Mouse (Mus musculus) spleen, adult 2 months (tissue): ENCODE measurements around the gene Gopc. TPM values are rescaled to one million over a fixed set of nuclear protein-coding genes. Genes with fewer than 3 reads are reported as not detected.

Experiments
- DNase-seq, 2 experiments: peaks; one replicate each; pipeline versions ENCODE4 v3.0.0 to v3.0.0-alpha.2; 2012 to 2021; ENCODE audit warnings: low spot score in 2 of 2, low read depth in 1 of 2
- H3K27ac ChIP-seq: fragments of 200-500 bp; 2 replicates; pipeline ENCODE4 v1.5.1; 2012; ENCODE audit warnings: low read length, inconsistent platforms; ENCODE audit not compliant: insufficient read depth
- H3K27me3 ChIP-seq: fragments of 200-500 bp; 2 replicates; pipeline ENCODE4 v1.6.1; 2012; ENCODE audit warnings: mild to moderate bottlenecking, moderate library complexity, low read length, inconsistent platforms; ENCODE audit not compliant: control insufficient read depth, insufficient read depth
- H3K36me3 ChIP-seq: fragments of 200-500 bp; 2 replicates; pipeline ENCODE4 v1.6.1; 2012; ENCODE audit warnings: mild to moderate bottlenecking, low read length, inconsistent platforms; ENCODE audit not compliant: control insufficient read depth, insufficient read depth
- H3K4me1 ChIP-seq: fragments of 200-500 bp; 2 replicates; pipeline ENCODE4 v1.6.1; 2011; ENCODE audit warnings: inconsistent platforms; ENCODE audit not compliant: control insufficient read depth, insufficient read depth, insufficient read length
- H3K4me3 ChIP-seq: fragments of 200-500 bp; 2 replicates; pipeline ENCODE4 v1.5.1; 2011; ENCODE audit warnings: mild to moderate bottlenecking, inconsistent platforms; ENCODE audit not compliant: insufficient read depth, insufficient read length; ENCODE audit errors: extremely low read depth
- CTCF ChIP-seq: fragments of 200-500 bp; IDR thresholded peaks from 2 replicates; pipeline ENCODE4 v1.5.1; 2011; ENCODE audit warnings: mild to moderate bottlenecking, inconsistent platforms; ENCODE audit not compliant: insufficient read depth, insufficient read length, insufficient replicate concordance; ENCODE audit errors: extremely low read depth
- POLR2A ChIP-seq: fragments of 200-500 bp; IDR thresholded peaks from 2 replicates; pipeline ENCODE4 v1.6.1; 2011; ENCODE audit warnings: low read depth, low read length, inconsistent platforms
- WGBS: fragments of 180-500 bp; shearing (Covaris S2); methylation state at CpG from one replicate; pipeline ENCODE4 v1.1.7; 2018; 5-methylcytosine and 5-hydroxymethylcytosine counted together
- polyA plus RNA-seq: library from polyadenylated mRNA; depleted of rRNA; stranded (reverse); fragments of >200 nt; gene quantifications from 2 replicates; pipeline ENCODE4 v1.2.3, GENCODE M21; 2012; rRNA removed

The Gopc gene
- polyA plus RNA-seq, result 4.6 and 5.0 TPM in 2 replicates

GRCm38 (mm10) chr10:52381845-52382591 is at the start of gene Gopc:
Gene Gopc, minus strand, starts transcription at chr10:52382124.
- peak within 1 kb of the TSS; percentile 83 for H3K4me3 ChIP-seq
- WGBS, result under 1% methylated on average over 61 of the region's 71 CpGs
- peak within 1 kb of the TSS; percentile 85 for H3K27ac ChIP-seq
- H3K36me3 ChIP-seq, result no peaks in the 10 kb centered on the region
- H3K4me1 ChIP-seq, result no peaks in the 10 kb centered on the region
- TF ChIP-seq POLR2A (peak; percentile 45), CTCF (no peak)
- peak; percentile 92 to 97 for DNase-seq
- H3K27me3 ChIP-seq, result no peaks in the 10 kb centered on the region

DNA sequence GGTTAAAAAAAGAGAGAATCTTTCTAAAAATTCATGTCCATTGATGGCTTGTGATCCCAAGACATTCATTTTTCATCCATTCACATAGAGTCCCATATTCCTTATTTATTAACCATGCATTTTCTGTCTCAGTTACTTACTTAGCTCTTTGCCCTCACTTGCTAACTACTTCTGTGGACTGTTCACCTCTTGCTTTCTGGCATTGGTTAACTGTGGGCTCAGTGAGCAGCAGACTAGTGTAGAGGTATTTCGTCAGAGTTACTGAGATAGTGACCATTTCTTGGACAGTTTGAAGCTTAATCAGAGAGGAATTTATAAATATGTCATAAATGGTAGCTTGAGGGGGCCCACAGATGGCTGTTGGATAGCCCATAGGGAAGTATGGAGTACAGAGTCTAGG is 49.0 kb upstream of the Gopc start:
- 95% methylated on average over 1 of the region's 1 CpGs for WGBS

GRCm38 (mm10) chr10:52427634-52428415 is 45.9 kb upstream of the Gopc start:
- Histone ChIP-seq H3K27ac (no peak overlapping the region), H3K4me3 (no peak overlapping the region), H3K27me3 (no peaks in the 10 kb centered on the region), H3K36me3 (peaks cover 12% of the 10 kb centered on the region), H3K4me1 (peaks cover 2% of the 10 kb centered on the region; the same call in 1 of the 2 replicates)
- TF ChIP-seq POLR2A (no peak), CTCF (no peak)
- 83% methylated on average over 2 of the region's 2 CpGs for WGBS
- DNase-seq, result no peak

More for the DNA sequence above, 49.0 kb upstream of the Gopc start:
- Histone ChIP-seq H3K36me3 (peaks cover 31% of the 10 kb centered on the region), H3K4me3 (no peak overlapping the region), H3K27me3 (no peaks in the 10 kb centered on the region), H3K4me1 (peaks cover 2% of the 10 kb centered on the region; the same call in 1 of the 2 replicates), H3K27ac (no peak overlapping the region)
- DNase-seq, result no peak
- TF ChIP-seq POLR2A, result no peak
- TF ChIP-seq CTCF, result no peak

DNA sequence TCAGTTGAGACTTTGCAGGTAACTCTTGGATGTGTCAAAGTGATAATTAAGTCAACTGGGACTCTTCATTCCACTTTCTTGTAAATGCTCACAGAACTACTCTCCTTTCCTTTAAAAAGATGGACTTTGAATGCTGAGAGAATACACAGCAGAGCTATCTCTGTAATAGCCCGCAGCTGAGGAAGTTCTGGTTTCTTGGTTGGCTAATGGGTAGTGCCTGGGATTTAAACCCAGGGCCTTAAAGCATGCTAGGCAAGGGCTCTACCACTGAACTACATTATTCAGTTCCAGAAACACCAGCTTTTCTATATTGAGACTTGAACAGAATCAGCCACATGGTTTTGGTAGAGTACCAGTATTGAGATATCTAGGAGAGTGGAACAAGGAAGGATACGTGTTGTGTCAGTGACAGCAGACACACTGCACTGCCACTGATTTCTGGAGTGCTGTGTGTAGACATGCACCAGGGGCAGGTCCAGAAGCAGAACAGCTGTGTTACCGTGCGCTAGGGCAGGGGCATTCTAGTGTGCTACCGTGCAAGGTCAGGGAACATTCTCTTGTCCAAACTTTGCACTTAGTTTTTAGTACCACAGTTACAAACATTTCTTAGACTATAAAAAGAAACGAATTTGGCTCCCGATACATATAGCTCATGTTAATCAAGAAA is 44.5 kb upstream of the Gopc start:
- DNase-seq, result no peak
- no peaks in the 10 kb centered on the region for H3K27me3 ChIP-seq
- peaks cover 2% of the 10 kb centered on the region; the same call in 1 of the 2 replicates for H3K4me1 ChIP-seq
- no peak overlapping the region for H3K4me3 ChIP-seq
- TF ChIP-seq POLR2A, result no peak
- no peak for TF ChIP-seq CTCF
- 90% methylated on average over 7 of the region's 7 CpGs for WGBS
- peaks cover 9% of the 10 kb centered on the region; the same call in 1 of the 2 replicates for H3K36me3 ChIP-seq
- no peak overlapping the region for H3K27ac ChIP-seq

- WGBS, result 60% methylated on average over 2 of the region's 2 CpGs
- Histone ChIP-seq H3K27me3 (no peaks in the 10 kb centered on the region), H3K4me3 (no peak overlapping the region), H3K27ac (no peak overlapping the region), H3K4me1 (peaks cover 11% of the 10 kb centered on the region), H3K36me3 (no peaks in the 10 kb centered on the region)
- peak; percentile 41; the same call in 1 of the 2 replicates for TF ChIP-seq CTCF
- TF ChIP-seq POLR2A, result no peak
- DNase-seq, result peak in 1 of 2 experiments; percentile 24
These were observed 41.2 kb upstream of the Gopc start for GRCm38 (mm10) chr10:52423097-52423496.

DNA sequence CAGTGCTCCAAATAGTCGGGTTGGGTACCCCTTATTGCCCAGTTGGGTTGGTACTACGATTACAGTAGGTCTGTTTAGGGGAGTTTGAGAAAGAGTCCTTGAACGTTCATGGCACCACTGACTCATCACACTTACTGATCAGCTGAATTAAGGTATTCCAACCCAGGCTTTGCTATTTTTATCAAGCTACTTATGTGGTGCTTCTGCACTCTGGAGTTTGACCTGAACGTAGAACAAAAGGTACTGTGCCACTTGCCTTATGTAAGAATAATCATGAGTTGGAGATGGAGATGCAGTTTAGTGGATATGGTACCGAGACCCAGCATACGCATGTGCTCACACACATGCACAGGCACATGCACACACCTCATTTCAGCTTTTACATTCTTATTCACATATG is 39.8 kb upstream of the Gopc start:
- DNase-seq, result no peak
- no peaks in the 10 kb centered on the region for H3K27me3 ChIP-seq
- no peak overlapping the region for H3K4me3 ChIP-seq
- no peak overlapping the region for H3K27ac ChIP-seq
- H3K36me3 ChIP-seq, result no peaks in the 10 kb centered on the region
- WGBS, result 88% methylated on average over 6 of the region's 6 CpGs
- peaks cover 11% of the 10 kb centered on the region for H3K4me1 ChIP-seq
- TF ChIP-seq CTCF, result no peak
- no peak for TF ChIP-seq POLR2A
